22 mouse cellular contexts compared by ENCODE assay signal in genomic region chr11:48939286-48939685, GRCm38 (mm10). TPM values are rescaled to one million over a fixed set of nuclear protein-coding genes. Genes with fewer than 3 reads are reported as not detected.
"Had no signal": no experiment of that assay in that cellular context is flagged by ENCODE, and none has a peak within 500 bp of the region (broad histone marks: within the 10 kb centered on the region; RNA-seq: fewer than 3 reads in every experiment).

No protein-coding gene starts in this region.

RNA-seq across cellular contexts. Expression of gene Gm5431, which starts 37.3 kb away (rescaled TPM):
- polyA plus RNA-seq: limb, embryonic 10.5 days; limb, embryonic 11.5 days; myocyte; neural tube, embryonic 11.5 days had no signal

RNA-seq across cellular contexts. Expression of gene Olfr56, which starts 39.4 kb away (rescaled TPM):
- polyA plus RNA-seq: limb, embryonic 10.5 days; limb, embryonic 11.5 days; limb, embryonic 13.5 days; limb, embryonic 15.5 days; liver, adult 2 months; liver, embryonic 12.5 days; midbrain, embryonic 10.5 days; midbrain, embryonic 11.5 days; midbrain, embryonic 12.5 days; midbrain, embryonic 13.5 days; midbrain, embryonic 14.5 days; midbrain, embryonic 15.5 days; midbrain, embryonic 16.5 days; midbrain, postnatal 0 days; neural tube, embryonic 11.5 days; neural tube, embryonic 12.5 days had no signal

RNA-seq across cellular contexts. Expression of gene Gm12185, which starts 52.7 kb away (rescaled TPM):
- polyA plus RNA-seq: limb, embryonic 10.5 days; limb, embryonic 11.5 days; limb, embryonic 12.5 days; limb, embryonic 13.5 days; limb, embryonic 15.5 days; liver, embryonic 11.5 days; liver, embryonic 13.5 days; liver, embryonic 16.5 days; liver, postnatal 0 days; midbrain, embryonic 10.5 days; midbrain, embryonic 11.5 days; midbrain, embryonic 12.5 days; midbrain, embryonic 13.5 days; midbrain, embryonic 14.5 days; midbrain, embryonic 15.5 days; midbrain, embryonic 16.5 days; midbrain, postnatal 0 days; neural tube, embryonic 11.5 days; neural tube, embryonic 12.5 days had no signal
